Mouse (Mus musculus): ENCODE data around the gene Elmo1. TPM values are rescaled to one million over a fixed set of nuclear protein-coding genes. Genes with fewer than 3 reads are reported as not detected.

Elmo1 gene
- polyA plus RNA-seq, 1 experiment from 2014 or later, result 17.4 TPM

DNA sequence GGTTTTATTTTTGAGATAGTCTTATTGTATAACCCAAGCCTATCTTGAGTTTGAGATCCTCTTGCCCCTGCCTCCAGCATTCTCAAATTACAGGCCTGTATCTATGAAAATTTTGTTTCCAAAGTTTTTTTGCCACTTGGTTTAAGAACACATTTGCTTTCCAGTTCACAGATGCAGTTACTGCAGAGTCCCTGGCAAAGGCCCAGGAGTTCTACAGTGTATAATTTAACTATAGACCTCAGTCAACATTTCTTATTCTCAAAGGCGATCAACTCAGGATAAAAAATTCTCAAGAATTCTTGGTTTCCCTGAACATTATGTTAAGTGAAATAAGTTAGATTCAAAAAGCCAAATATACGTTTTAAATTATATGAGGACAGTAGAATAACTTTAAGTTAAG lies 115.3 kb downstream of the Elmo1 start:
- Histone ChIP-seq H3K27ac (no peak overlapping the region), H3K4me2 (no peak overlapping the region), H3K36me3 (no peaks in the 10 kb centered on the region), H3K9me3 (no peaks in the 10 kb centered on the region), H3K27me3 (no peaks in the 10 kb centered on the region), H3K9ac (no peak overlapping the region), H3K4me3 (no peak overlapping the region), H3K4me1 (no peaks in the 10 kb centered on the region)
- no peak for ATAC-seq (ENCODE audit: insufficient number of reproducible peaks, low FRiP score, low TSS enrichment, low read depth)
- WGBS, result 68% methylated on average over 2 of the region's 2 CpGs

DNA sequence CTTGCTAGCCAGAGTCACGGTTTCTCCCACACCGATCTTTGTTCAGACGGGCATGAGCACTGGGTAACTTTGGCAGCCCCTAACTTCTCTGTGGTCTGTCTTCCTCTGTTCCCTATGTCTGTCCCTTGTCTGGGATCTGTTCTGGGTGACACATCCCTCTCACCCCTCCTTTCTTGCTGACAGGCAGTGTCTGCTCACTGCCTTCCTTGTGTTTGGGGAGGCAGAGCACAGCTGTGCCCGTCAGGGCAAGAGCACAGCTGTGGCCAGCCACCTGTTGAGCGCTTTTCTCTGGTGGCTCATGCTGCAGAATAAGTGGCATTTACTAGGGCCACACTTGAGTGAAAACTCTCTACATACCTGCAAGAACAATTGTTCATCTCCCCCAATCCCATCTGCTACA lies 116.7 kb downstream of the Elmo1 start:
- Histone ChIP-seq H3K9me3 (no peaks in the 10 kb centered on the region), H3K36me3 (no peaks in the 10 kb centered on the region), H3K27ac (no peak overlapping the region), H3K9ac (no peak overlapping the region), H3K4me2 (no peak overlapping the region), H3K27me3 (no peaks in the 10 kb centered on the region), H3K4me3 (no peak overlapping the region), H3K4me1 (no peaks in the 10 kb centered on the region)
- ATAC-seq (ENCODE audit: insufficient number of reproducible peaks, low FRiP score, low TSS enrichment, low read depth), result 0 out of 2 replicates have a peak, but pooled peaks have one; percentile 35
- 64% methylated on average over 5 of the region's 5 CpGs for WGBS

DNA sequence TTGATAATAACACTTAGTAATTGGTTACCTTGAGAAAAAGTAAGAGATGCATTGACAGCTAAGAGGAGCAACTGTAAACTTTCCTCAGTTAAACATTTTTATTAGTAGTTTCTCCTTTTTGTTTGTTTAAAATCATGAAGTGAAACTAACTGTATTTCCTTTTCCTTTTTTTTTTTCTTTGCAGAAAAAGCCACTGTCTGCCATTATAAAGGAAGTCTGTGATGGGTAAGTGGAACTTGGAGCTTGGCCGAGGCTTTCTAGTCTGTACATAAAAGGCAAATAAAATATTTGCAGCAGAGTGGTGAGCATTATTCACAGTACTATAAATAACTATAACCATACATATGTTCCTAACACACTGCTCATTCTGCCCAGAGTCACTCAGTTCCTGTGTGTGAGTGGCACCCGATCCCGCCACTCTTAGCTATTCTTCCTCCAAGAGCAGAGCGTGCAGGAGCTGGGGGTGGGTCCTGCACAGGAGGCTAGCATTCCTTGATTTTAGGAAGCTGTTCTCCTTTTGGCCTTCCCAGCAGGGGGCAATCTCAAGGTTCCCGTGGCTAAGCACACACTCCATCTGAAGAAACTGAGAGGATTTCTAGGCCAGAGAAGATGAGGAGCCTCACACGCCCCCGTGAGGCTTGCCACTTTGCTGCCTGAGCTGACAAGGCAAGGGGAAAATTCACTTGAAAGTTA lies 117.7 kb downstream of the Elmo1 start:
- Histone ChIP-seq H3K4me1 (no peaks in the 10 kb centered on the region), H3K27me3 (no peaks in the 10 kb centered on the region)
- 45% methylated on average over 7 of the region's 7 CpGs for WGBS

DNA sequence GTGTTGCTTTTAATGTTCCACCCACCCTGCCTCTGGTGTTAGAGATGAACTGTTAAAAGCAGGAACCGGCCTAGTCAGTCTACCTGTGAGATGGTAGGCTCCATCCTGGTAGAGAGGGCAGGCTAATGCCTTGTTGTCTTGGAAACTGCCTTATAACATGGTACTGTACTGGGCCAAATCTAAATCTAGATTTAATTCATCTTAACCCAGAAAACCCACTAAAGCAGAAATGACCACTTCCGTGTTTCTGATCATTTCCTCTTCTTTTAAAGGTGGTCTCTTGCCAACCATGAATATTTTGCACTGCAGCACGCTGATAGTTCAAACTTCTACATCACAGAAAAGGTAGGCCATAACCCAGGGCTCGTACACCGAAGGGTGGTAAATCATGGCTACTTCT lies 118.5 kb downstream of the Elmo1 start:
- no peak for ATAC-seq (ENCODE audit: insufficient number of reproducible peaks, low FRiP score, low TSS enrichment, low read depth)
- Histone ChIP-seq H3K4me3 (no peak overlapping the region), H3K36me3 (no peaks in the 10 kb centered on the region), H3K9me3 (no peaks in the 10 kb centered on the region), H3K27ac (no peak overlapping the region), H3K4me2 (no peak overlapping the region), H3K4me1 (0 out of 2 replicates have a peak, but pooled peaks cover 2% of the 10 kb centered on the region), H3K9ac (no peak overlapping the region), H3K27me3 (no peaks in the 10 kb centered on the region)
- WGBS, result 88% methylated on average over 5 of the region's 5 CpGs

More for the DNA sequence above, 117.7 kb downstream of the Elmo1 start:
- no peak overlapping the region for H3K4me2 ChIP-seq
- H3K4me3 ChIP-seq, result no peak overlapping the region
- H3K9me3 ChIP-seq, result no peaks in the 10 kb centered on the region
- H3K27ac ChIP-seq, result peak overlapping the region; percentile 2; the same call in 1 of the 2 replicates
- H3K36me3 ChIP-seq, result no peaks in the 10 kb centered on the region
- no peak for ATAC-seq (ENCODE audit: insufficient number of reproducible peaks, low FRiP score, low TSS enrichment, low read depth)
- no peak overlapping the region for H3K9ac ChIP-seq

DNA sequence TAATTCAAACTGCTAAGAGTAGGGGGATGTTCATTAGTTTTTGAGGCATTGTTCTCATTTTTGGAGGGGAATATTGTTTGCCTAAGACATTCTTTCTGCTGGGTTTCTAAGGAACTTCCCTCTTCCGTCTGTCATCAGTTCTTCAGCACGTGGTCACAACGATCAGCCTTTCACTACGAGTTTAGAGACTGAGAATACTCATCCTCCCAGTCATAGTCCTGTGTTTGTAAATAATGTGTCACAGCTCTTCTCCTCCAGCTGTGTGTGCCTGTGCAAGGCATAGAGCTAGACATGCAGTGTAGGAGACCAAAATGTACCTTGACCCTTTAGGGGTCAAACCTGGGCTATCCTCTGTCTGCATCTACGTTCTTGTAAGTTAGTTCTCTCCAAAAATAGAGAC lies 121.4 kb downstream of the Elmo1 start:
- no peaks in the 10 kb centered on the region for H3K36me3 ChIP-seq
- no peak overlapping the region for H3K9ac ChIP-seq
- H3K4me1 ChIP-seq, result 0 out of 2 replicates have a peak, but pooled peaks cover 2% of the 10 kb centered on the region
- no peak for ATAC-seq (ENCODE audit: insufficient number of reproducible peaks, low FRiP score, low TSS enrichment, low read depth)
- WGBS, result 69% methylated on average over 5 of the region's 5 CpGs
- no peak overlapping the region for H3K4me3 ChIP-seq
- H3K4me2 ChIP-seq, result no peak overlapping the region
- H3K27me3 ChIP-seq, result no peaks in the 10 kb centered on the region
- no peaks in the 10 kb centered on the region for H3K9me3 ChIP-seq
- no peak overlapping the region for H3K27ac ChIP-seq

DNA sequence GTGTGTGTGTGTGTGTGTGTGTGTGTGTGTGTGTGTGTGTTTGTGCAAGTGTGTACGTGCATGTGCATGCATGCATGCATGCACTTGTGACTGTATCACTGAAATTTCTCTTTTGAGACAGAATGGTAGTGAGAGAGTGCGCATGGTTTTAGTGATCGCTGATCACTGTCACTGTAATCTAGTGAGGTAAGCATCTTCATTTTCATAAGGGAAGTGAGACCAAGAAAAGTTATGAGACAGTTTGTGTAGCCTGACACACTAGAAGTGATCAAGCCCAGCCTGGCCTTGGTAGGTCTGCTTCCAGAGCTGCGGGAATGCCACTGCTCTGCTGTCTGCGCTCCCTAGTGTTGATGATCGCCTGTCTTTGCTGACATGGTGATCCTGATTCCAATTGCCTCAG lies 122.3 kb downstream of the Elmo1 start:
- H3K27me3 ChIP-seq, result no peaks in the 10 kb centered on the region
- H3K9ac ChIP-seq, result no peak overlapping the region
- H3K4me2 ChIP-seq, result no peak overlapping the region
- H3K27ac ChIP-seq, result no peak overlapping the region
- H3K36me3 ChIP-seq, result no peaks in the 10 kb centered on the region
- H3K4me1 ChIP-seq, result 0 out of 2 replicates have a peak, but pooled peaks cover 2% of the 10 kb centered on the region
- no peak overlapping the region for H3K4me3 ChIP-seq
- 88% methylated on average over 6 of the region's 6 CpGs for WGBS
- no peaks in the 10 kb centered on the region for H3K9me3 ChIP-seq
- no peak for ATAC-seq (ENCODE audit: insufficient number of reproducible peaks, low FRiP score, low TSS enrichment, low read depth)

DNA sequence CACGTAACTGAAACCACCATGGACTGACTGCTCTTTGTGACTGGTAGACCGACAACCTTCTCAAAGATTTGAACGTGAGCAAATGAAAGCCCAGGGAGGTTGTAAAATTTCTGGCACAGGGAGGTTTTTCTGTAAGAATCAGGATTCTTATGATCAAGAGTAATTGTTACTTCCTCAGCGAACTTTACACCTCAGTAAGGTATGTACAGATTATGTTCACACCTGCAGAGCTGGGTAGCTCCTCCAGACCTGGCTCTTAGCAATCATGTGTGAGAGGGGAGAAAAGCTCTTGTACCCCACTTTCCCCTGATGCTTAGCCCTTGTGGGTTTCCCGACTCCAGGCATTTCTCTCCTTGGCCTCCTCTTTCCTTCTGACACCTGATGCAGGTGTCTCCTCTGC lies 123.5 kb downstream of the Elmo1 start:
- Histone ChIP-seq H3K27me3 (no peaks in the 10 kb centered on the region), H3K36me3 (no peaks in the 10 kb centered on the region), H3K4me3 (no peak overlapping the region), H3K9me3 (no peaks in the 10 kb centered on the region), H3K9ac (no peak overlapping the region), H3K27ac (no peak overlapping the region), H3K4me2 (no peak overlapping the region), H3K4me1 (0 out of 2 replicates have a peak, but pooled peaks cover 2% of the 10 kb centered on the region)
- ATAC-seq (ENCODE audit: insufficient number of reproducible peaks, low FRiP score, low TSS enrichment, low read depth), result no peak
- 50% methylated on average over 5 of the region's 5 CpGs for WGBS

DNA sequence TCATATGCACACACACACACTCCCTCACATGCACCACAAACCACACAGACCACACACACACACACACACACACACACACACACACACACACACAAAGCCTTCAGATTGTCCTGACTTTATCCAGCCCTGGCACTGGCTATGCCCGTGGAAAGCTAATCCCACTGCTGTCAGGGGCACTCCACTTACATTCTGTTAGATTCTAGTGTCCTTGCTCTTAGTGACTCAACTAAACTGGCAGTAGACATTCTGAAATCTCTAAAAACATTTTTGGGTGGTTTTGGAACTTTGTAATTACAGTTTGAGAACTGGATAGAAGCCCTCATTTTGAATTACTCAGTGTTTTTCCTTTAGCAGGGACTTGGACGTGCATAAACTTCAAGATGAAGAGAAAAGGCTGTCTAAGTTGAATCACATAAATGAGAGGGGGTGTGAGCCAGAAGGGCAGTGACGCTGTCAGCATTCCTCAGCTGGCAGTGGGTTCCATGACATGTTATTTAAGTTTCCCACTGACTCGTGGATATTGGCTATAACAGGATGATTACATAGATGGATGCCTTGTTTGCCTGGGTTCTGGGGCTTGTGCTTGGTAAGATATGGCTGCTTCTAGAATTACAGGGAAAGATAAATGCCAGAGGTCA lies 127.2 kb downstream of the Elmo1 start:
- Histone ChIP-seq H3K27me3 (no peaks in the 10 kb centered on the region), H3K4me1 (0 out of 2 replicates have a peak, but pooled peaks cover 2% of the 10 kb centered on the region), H3K27ac (no peak overlapping the region), H3K4me3 (no peak overlapping the region), H3K36me3 (no peaks in the 10 kb centered on the region), H3K9ac (no peak overlapping the region), H3K9me3 (no peaks in the 10 kb centered on the region), H3K4me2 (no peak overlapping the region)
- 0 out of 2 replicates have a peak, but pooled peaks have one; percentile 24 for ATAC-seq (ENCODE audit: insufficient number of reproducible peaks, low FRiP score, low TSS enrichment, low read depth)
- 33% methylated on average over 4 of the region's 4 CpGs for WGBS

DNA sequence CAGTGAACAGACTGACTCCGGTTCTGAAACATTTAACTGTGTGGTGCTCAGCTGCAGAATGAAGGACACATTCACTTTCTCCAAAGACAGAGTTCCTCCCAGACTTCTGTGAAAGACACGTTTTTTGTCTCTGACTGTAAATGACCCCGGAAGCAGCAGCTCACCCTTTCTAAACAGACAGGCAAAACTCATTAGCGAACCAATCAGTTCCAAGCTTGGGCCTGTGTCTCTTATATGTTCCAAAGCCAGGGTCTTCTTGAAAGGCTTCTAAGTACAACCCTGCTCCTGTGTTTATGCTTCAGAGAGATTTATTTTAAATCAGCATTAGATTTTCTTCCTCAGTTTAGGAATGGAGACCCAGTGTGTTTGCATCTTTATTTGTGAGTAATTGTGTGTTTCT lies 127.7 kb downstream of the Elmo1 start:
- H3K9ac ChIP-seq, result no peak overlapping the region
- no peaks in the 10 kb centered on the region for H3K36me3 ChIP-seq
- 0 out of 2 replicates have a peak, but pooled peaks cover 2% of the 10 kb centered on the region for H3K4me1 ChIP-seq
- no peak for ATAC-seq (ENCODE audit: insufficient number of reproducible peaks, low FRiP score, low TSS enrichment, low read depth)
- no peaks in the 10 kb centered on the region for H3K9me3 ChIP-seq
- H3K4me2 ChIP-seq, result no peak overlapping the region
- 58% methylated on average over 4 of the region's 4 CpGs for WGBS
- H3K27me3 ChIP-seq, result no peaks in the 10 kb centered on the region
- no peak overlapping the region for H3K27ac ChIP-seq
- no peak overlapping the region for H3K4me3 ChIP-seq

DNA sequence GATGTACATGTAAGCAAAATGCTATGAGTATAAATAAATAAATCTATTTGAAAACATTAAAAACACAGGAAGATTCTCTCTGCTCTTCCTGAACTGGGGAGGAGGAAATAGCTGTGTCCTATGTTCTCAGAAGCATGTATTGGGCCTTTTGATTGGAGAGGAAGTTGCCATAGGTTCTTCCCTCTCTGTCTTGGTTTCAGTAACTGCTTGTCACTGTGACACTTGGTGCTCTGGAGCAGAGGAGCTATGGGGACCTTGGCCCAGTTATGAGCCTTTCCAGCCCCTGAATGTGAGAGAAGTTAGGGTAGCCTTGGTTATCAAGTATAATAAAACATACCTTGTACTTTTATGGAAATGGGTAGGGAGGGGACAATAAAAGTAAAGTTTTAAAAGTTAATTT lies 130.0 kb downstream of the Elmo1 start:
- ATAC-seq (ENCODE audit: insufficient number of reproducible peaks, low FRiP score, low TSS enrichment, low read depth), result no peak
- H3K4me1 ChIP-seq, result no peaks in the 10 kb centered on the region
- no peak overlapping the region for H3K4me3 ChIP-seq
- no peaks in the 10 kb centered on the region for H3K9me3 ChIP-seq
- no peaks in the 10 kb centered on the region for H3K36me3 ChIP-seq
- H3K4me2 ChIP-seq, result no peak overlapping the region
- H3K27me3 ChIP-seq, result no peaks in the 10 kb centered on the region
- no peak overlapping the region for H3K9ac ChIP-seq
- no peak overlapping the region for H3K27ac ChIP-seq

DNA sequence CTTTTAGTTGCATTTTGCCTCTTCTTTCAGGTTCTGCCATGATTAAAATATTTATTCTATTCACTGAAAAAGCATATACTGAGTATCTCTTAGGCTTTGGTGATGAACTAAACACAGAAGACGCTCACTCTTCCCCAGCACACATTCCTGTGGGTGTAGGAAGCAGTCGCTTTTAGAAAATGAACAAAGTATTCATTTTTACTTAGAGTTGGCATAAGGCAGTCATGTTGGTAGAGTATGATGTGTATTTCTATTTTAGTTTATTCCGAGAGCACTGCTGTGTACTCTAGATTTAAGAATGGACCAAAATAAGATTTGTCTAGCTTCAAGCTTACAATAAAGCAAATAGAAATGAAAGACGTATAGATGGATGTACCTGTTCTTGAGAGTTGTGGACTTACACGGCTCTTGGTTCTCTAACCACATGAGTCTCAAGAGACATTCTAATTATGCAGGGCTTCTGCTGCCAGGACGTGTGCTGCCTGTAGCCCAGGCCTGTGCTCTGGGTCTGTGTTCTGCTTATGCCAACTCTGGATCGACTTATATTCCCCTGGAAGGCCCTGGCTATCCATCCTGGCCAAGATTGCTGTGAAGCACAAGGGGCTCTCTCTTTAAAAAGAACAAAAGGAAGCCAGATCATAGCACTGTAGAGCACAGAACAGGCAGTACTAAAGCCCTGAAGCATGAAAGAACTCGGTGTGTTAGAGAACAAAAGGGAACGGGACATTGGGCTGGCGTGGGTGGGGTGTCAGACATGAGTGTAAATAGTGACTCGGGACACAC lies 137.7 kb downstream of the Elmo1 start:
- Histone ChIP-seq H3K4me1 (no peaks in the 10 kb centered on the region), H3K27me3 (no peaks in the 10 kb centered on the region), H3K4me3 (no peak overlapping the region), H3K9me3 (no peaks in the 10 kb centered on the region), H3K4me2 (no peak overlapping the region), H3K27ac (no peak overlapping the region), H3K9ac (no peak overlapping the region), H3K36me3 (no peaks in the 10 kb centered on the region)
- WGBS, result 80% methylated on average over 11 of the region's 11 CpGs
- no peak for ATAC-seq (ENCODE audit: insufficient number of reproducible peaks, low FRiP score, low TSS enrichment, low read depth)
